Mouse (Mus musculus) heart, postnatal 0 days (tissue): ENCODE measurements at regions not wholly inside any gene's neighbourhood (a gene's known extent, or its start where the extent isn't known, plus 50 kb on each side); places are given as distances from the start of the nearest gene placed in this dataset.

Source experiments
- ATAC-seq: fragments of 200-750 bp; cut with Nextera tagmentation; 2 replicates; pipeline ENCODE4 v1.8.0; 2017; ENCODE audit warnings: low read depth, moderate number of reproducible peaks, moderate library complexity; ENCODE audit not compliant: insufficient read depth
- DNase-seq: peaks from one replicate; pipeline ENCODE4 v3.0.0-alpha.2; 2016; ENCODE audit warnings: low spot score
- H3K27ac ChIP-seq: fragments of 300-500 bp; sonication (generic); 2 replicates; pipeline ENCODE4 v1.5.1; 2014; ENCODE audit warnings: low read depth, mild to moderate bottlenecking
- H3K27me3 ChIP-seq: fragments of 300-500 bp; sonication (generic); 2 replicates; pipeline ENCODE4 v1.6.1; 2014; ENCODE audit warnings: low read length, mixed read lengths; ENCODE audit not compliant: control insufficient read depth, insufficient read depth
- H3K36me3 ChIP-seq: fragments of 300-500 bp; sonication (generic); replicated peaks from 2 replicates; pipeline ENCODE4 v1.6.1; 2014; ENCODE audit warnings: low read length, mixed read lengths; ENCODE audit not compliant: control insufficient read depth, insufficient read depth
- H3K4me1 ChIP-seq: fragments of 300-500 bp; sonication (generic); 2 replicates; pipeline ENCODE4 v1.6.1; 2014; ENCODE audit warnings: antibody characterized with exemption; ENCODE audit not compliant: control insufficient read depth, insufficient read depth
- H3K4me2 ChIP-seq: fragments of 300-500 bp; sonication (generic); 2 replicates; pipeline ENCODE4 v1.6.1; 2014; ENCODE audit warnings: low read depth, mild to moderate bottlenecking, low read length, moderate library complexity
- H3K4me3 ChIP-seq: fragments of 300-500 bp; sonication (generic); 2 replicates; pipeline ENCODE4 v1.5.1; 2014; ENCODE audit warnings: low read depth, low read length
- H3K9ac ChIP-seq: fragments of 300-500 bp; sonication (generic); replicated peaks from 2 replicates; pipeline ENCODE4 v1.6.1; 2014; ENCODE audit warnings: low read depth, low read length, mixed read lengths
- H3K9me3 ChIP-seq: fragments of 300-500 bp; sonication (generic); replicated peaks from 2 replicates; pipeline ENCODE4 v1.6.1; 2016; ENCODE audit warnings: low read length; ENCODE audit not compliant: control insufficient read depth
- CTCF ChIP-seq: IDR thresholded peaks from 2 replicates; pipeline ENCODE4 v1.5.1; 2016; ENCODE audit warnings: antibody characterized with exemption, control low read depth, low read depth
- EP300 ChIP-seq: IDR thresholded peaks from 2 replicates; pipeline ENCODE4 v1.6.1; 2016; ENCODE audit warnings: antibody characterized with exemption, low read depth
- WGBS: fragments of 180-500 bp; shearing (Covaris S2); extraction: QIAGEN DNeasy Blood & Tissue Kit; methylation state at CpG from one replicate; pipeline ENCODE4 v1.1.7; 2014; 5-methylcytosine and 5-hydroxymethylcytosine counted together

DNA sequence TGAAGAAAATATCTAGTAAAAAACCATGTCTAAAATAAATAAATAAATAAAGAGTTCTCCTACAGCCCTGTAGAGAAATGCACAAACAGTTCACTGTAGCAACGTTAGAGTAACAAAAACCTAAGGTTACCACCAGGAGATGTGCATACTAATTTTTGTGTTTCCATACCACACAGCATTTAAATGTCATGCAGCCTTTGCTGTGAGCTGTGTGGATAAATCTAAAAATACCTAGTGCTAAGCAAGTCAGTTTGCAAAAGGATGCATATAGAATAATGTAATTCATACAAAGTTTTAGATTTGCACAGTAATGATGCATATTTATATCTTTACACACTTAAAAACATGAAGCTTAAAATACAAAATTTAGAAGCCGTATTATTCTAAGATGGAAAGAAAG is 395.8 kb downstream of the Serpinb8 start:
- TF ChIP-seq EP300 (no peak), CTCF (no peak)
- Histone ChIP-seq H3K4me3 (no peak overlapping the region), H3K27ac (no peak overlapping the region), H3K9me3 (no peaks in the 10 kb centered on the region), H3K9ac (no peak overlapping the region), H3K4me1 (no peaks in the 10 kb centered on the region), H3K4me2 (no peak overlapping the region), H3K27me3 (no peaks in the 10 kb centered on the region), H3K36me3 (no peaks in the 10 kb centered on the region)
- ATAC-seq, result no peak
- 81% methylated on average over 2 of the region's 2 CpGs for WGBS
- no peak for DNase-seq

- Histone ChIP-seq H3K36me3 (no peaks in the 10 kb centered on the region), H3K9ac (no peak overlapping the region), H3K4me1 (no peaks in the 10 kb centered on the region), H3K4me2 (no peak overlapping the region), H3K4me3 (no peak overlapping the region), H3K27me3 (no peaks in the 10 kb centered on the region), H3K27ac (no peak overlapping the region), H3K9me3 (no peaks in the 10 kb centered on the region)
- DNase-seq (no peak), ATAC-seq (no peak)
- TF ChIP-seq CTCF (no peak), EP300 (no peak)
- WGBS, result 65% methylated on average over 4 of the region's 4 CpGs
Observed at GRCm38 (mm10) chr1:107988076-107988475, 398.3 kb downstream of the Serpinb8 start.

DNA sequence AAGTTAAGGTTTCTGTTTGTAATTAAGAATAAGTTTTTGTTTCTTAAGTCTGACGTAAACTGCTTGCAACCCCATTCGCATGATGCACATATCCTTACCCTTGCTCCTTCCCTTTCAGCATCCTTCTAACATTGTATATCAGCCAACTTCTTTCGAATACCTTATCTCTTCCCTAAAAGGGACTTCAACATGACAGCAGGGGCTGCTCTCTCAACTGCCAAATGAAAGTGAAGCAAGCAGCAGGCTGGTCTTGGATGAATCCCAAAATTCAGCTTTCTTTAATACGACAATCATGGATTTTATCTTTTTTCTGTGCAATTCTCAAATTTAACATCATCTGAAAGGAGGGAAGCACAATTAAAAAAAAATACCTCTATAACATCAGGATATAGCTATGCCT is 403.2 kb downstream of the Serpinb8 start:
- Histone ChIP-seq H3K4me2 (no peak overlapping the region), H3K4me1 (no peaks in the 10 kb centered on the region), H3K27ac (no peak overlapping the region), H3K9me3 (no peaks in the 10 kb centered on the region), H3K27me3 (no peaks in the 10 kb centered on the region), H3K4me3 (no peak overlapping the region), H3K9ac (no peak overlapping the region), H3K36me3 (no peaks in the 10 kb centered on the region)
- DNase-seq (no peak), ATAC-seq (no peak)
- TF ChIP-seq CTCF (no peak), EP300 (no peak)
- WGBS, result 65% methylated on average over 4 of the region's 4 CpGs

DNA sequence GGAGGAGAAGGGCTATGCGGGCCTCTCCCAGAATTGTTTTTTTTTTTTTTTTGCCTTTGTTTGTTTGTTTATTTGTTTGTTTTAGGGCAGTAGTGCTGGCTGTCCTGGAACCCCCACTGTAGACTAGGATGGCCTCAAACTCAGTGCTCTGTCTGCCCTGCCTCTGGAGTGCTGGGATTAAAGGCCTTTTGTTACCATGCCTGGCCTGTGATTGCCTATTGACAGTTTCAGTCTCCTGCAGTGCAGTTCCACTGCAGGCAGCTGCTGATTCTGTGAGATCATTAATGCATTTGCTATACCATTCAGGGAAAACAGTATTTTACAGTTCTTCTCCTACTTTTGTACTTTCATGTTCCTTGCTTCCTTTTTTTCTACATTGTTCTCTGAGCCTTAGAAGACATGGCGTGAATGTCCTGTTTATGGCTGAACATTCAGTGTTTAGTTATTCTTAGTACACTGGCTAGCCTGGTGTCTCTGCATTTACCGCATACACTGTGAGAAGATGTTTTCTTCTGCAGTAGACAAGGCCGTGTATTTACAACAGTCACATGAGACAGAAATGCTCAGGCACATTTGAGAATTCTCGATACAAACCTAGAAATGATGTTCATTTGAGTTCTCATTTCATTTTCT is 434.0 kb downstream of the Serpinb8 start:
- Histone ChIP-seq H3K4me2 (no peak overlapping the region), H3K27me3 (no peaks in the 10 kb centered on the region), H3K27ac (no peak overlapping the region), H3K4me3 (no peak overlapping the region), H3K36me3 (no peaks in the 10 kb centered on the region), H3K9me3 (no peaks in the 10 kb centered on the region), H3K9ac (no peak overlapping the region), H3K4me1 (no peaks in the 10 kb centered on the region)
- DNase-seq (no peak), ATAC-seq (no peak)
- WGBS, result 80% methylated on average over 5 of the region's 5 CpGs
- TF ChIP-seq CTCF, result no peak
- no peak for TF ChIP-seq EP300

DNA sequence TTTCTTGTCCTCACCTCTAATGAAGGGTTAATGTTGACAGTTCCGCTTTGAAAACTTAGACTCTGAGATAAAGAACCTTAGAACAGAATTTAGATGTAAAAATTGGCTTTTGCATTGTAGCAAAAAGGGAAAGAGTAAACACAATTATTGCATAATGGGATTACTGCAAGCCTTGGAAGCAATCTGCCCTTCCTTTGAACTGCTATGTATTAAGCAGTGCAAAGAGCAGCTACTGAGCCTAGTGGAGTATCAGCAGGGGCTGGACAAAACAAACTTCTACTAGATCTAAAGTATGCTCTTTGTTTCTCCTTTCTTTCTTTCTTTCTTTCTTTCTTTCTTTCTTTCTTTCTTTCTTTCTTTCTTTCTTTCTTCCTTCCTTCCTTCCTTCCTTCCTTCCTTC is 434.9 kb downstream of the Serpinb8 start:
- no peak overlapping the region for H3K9ac ChIP-seq
- no peaks in the 10 kb centered on the region for H3K36me3 ChIP-seq
- TF ChIP-seq CTCF, result no peak
- TF ChIP-seq EP300, result no peak
- no peaks in the 10 kb centered on the region for H3K4me1 ChIP-seq
- H3K4me3 ChIP-seq, result no peak overlapping the region
- no peak overlapping the region for H3K27ac ChIP-seq
- ATAC-seq, result no peak
- H3K4me2 ChIP-seq, result no peak overlapping the region
- H3K9me3 ChIP-seq, result no peaks in the 10 kb centered on the region
- 65% methylated on average over 1 of the region's 1 CpGs for WGBS
- H3K27me3 ChIP-seq, result no peaks in the 10 kb centered on the region
- DNase-seq, result no peak

DNA sequence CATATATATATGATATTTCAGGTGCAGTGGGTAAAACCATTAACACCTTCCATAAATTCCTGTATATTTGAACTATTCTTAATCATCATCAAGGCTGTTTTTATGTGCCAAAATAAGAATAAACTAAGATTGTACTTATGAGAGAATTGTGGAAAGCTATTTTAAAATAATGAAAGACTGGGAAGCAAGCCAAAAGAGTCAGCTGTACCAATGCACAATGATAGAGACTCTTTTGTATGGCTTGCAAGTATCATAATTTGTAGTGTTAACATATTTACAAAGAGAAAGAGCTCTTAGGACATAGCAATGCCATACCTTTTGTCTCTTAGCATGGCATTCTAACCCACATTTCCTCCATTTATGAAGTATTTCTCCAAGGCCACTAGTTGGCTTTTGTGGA is 436.7 kb downstream of the Serpinb8 start:
- no peak for ATAC-seq
- TF ChIP-seq CTCF, result no peak
- no peak for TF ChIP-seq EP300
- no peak overlapping the region for H3K4me3 ChIP-seq
- H3K27me3 ChIP-seq, result no peaks in the 10 kb centered on the region
- no peaks in the 10 kb centered on the region for H3K9me3 ChIP-seq
- no peak overlapping the region for H3K4me2 ChIP-seq
- no peak overlapping the region for H3K27ac ChIP-seq
- DNase-seq, result no peak
- H3K36me3 ChIP-seq, result no peaks in the 10 kb centered on the region
- H3K4me1 ChIP-seq, result no peaks in the 10 kb centered on the region
- H3K9ac ChIP-seq, result no peak overlapping the region
